Mouse (Mus musculus): Measurements from ENCODE around the gene Cald1.

Gene Cald1

DNA sequence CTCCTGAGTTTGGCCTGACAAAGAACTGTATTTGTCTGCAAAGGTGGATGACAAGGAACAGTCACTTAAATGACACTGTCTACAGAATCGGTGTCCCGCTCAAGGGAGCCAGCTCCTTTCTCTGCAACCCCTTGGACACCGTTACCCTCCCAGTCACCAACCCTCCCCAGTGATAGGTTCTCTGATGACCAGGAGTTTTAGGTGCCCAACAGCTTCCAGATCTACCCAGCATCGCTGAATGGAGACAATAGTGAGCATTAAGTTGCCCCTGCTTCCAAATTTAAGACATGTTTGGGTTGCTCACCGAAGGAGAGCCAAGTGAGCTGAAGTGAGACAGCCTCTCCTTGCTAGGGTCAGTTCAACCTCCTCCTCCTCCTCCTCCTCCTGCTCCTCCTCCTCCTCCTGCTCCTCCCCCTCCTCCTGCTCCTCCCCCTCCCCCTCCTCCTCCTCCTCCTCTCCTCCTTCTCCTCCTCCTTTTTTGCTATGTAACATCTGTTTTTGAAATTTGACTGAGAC lies 70.5 kb downstream of the Cald1 start:
- in situ Hi-C loops (cut with MboI, MseI) = no loop called here

DNA sequence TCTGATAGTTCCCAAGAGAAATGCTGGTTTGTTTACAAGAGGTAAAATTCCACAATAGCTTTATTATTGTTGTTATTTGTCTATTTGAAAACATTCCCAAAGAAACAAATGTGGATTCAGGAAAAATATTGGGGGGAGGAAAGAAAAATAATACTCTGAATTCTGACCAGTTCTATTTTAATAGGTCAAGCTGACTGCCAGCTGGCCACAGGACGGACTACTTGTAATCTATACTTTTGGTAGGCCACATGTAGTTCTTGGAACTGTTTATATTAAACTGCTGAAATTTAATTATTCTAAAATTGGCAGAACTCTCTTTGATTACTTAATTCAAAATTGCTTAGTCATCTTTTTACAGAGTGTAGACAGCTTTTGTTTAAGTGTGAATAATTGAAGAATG lies 73.1 kb downstream of the Cald1 start:
- in situ Hi-C loops (cut with MboI, MseI) = no loop called here

DNA sequence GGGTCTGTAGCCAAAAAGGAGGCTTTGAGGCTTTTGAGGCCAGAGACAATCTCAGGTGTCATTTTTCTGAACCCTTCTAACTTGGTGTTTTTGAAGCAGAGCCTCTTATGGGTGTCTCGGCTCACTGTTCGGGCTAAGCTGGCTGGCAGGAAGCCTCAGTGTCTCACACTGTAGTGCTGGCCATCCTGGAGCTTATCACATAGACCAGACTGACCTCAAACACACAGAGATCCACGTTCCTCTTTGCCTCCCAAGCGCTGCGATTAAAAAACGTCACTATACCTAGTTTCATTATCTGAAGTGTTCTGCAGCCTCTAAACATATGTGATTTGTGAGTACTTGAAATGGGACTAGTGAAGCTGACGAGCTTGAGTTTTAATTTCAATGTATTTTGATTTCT lies 76.1 kb downstream of the Cald1 start:
- in situ Hi-C loops (cut with MboI, MseI) = no loop called here

DNA sequence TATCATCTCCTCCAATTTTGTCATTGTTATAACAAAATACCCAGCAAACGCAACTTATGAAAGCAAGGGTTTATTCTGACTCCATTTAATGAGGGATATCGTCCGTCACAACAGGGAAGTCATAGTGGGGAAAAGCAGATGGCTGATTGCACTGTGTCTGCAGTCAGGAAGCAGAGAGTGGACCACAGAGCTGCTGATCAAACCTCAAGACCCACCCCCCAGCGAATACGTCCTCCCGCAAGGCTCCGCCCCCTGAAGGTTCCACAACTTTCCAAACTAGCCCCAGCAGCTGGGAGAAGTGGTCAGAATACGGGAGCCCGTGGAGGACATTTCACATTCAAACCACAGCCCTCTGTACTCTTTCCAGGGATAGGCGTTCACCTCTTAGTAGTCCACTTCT lies 76.6 kb downstream of the Cald1 start:
- in situ Hi-C loops (cut with MboI, MseI) = no loop called here

- in situ Hi-C loops (cut with MboI, MseI) = no loop called here
Observed at GRCm38 (mm10) chr6:34682126-34682525, 83.8 kb downstream of the Cald1 start.

DNA sequence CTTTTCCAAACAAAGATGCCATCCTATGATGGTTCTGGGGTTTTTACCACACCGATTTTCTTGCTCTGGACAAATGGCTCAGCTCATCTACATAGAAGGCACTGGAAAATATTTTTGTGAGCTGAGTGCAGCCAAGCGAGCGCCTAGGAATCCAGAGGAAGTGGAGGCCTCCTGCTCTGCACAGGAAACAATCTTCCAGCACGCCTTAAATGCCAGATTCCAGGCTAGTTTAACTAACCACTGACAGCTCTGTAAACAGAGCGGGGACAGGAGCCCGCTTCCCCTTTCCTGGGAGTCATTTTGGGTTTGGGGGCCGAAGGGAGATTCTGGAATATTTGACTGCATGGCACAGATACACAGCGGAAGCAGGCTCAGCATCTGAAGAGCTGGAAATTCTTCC lies 86.6 kb downstream of the Cald1 start:
- in situ Hi-C loops (cut with MboI, MseI) = no loop called here

GRCm38 (mm10) chr6:34688971-34689370 lies 90.7 kb downstream of the Cald1 start:
- in situ Hi-C loops (cut with MboI, MseI) = no loop called here

DNA sequence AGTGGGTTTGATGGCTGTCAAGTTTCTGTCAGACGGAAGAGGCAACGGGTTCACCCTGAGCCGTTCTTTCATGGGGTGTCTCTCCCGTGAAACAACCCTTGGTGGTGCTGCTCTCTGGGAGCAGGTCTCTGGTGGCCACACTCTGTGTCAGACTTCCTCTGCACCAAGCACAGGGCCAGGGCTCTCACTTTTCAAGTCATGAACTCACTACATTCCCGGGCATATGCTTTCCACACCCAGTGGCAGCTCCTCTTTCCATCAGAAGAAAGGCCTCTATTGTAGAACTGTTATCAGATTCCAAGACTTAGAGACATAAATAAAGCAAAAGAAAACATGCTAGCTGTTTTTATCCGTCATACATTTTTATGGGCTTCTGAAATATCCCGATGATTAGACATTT lies 93.1 kb downstream of the Cald1 start:
- in situ Hi-C loops (cut with MboI, MseI) = no loop called here

DNA sequence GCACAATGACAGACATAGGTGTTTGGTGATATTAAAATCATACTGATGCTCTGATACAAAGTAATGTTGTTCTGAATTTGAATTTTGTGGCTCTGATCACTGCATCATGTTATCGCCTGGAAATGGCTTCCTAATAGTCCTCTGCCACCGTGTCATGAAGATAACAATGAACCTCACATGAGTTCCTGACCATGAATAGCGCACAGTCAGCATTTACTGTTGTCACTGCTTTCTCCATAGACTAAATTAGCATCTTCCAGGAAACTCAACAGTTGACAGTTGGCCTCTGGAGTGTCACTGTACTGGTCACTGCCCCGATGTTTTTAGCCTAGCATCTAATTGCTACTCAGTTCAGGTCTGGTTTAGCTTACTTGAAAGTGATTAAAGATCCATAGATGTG lies 95.8 kb downstream of the Cald1 start:
- in situ Hi-C loops (cut with MboI, MseI) = no loop called here

GRCm38 (mm10) chr6:34703421-34704120 lies 105.3 kb downstream of the Cald1 start:
- in situ Hi-C loops (cut with MboI, MseI) = no loop called here

DNA sequence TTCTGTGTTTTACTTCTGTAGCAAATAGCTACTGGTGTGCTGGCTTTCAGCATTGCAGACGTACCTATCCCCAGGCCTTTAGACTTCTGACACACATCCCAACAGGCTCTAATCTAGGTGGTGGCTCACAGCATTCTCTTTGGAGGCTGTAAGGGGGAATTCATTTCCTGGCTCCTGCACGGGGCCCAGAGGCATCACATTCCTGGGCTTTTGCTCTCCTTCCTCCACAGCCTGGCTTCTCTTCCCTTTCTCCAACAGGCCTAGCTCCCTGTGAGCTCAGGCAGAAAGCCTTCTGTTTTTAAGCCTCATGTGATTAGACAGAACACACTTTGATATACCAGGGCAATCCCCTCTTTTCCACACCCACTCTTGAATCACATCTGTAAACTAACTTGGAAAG lies 109.2 kb downstream of the Cald1 start:
- in situ Hi-C loops (cut with MboI, MseI) = no loop called here

GRCm38 (mm10) chr6:34708650-34709265 lies 110.5 kb downstream of the Cald1 start:
- in situ Hi-C loops (cut with MboI, MseI) = no loop called here

DNA sequence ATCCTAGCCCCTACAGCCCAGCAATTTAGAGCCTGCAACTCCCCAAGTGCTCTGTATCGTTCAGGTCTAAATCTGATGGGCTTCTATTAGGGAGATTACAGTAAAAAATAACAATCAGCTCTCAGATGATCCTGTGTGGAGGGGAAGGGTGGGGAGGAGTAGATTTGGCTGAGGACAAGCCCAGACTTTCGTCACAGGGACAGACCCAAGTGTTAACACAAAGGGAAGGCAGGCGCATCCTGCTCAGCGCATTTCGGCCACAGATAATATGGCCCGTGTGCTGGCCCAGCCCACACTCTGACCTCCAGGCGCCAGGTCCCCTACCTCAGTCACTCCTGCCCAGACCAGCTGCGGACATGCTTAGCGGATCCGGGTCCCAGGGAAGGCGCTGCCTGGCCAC lies 111.0 kb downstream of the Cald1 start:
- in situ Hi-C loops (cut with MboI, MseI) = no loop called here

DNA sequence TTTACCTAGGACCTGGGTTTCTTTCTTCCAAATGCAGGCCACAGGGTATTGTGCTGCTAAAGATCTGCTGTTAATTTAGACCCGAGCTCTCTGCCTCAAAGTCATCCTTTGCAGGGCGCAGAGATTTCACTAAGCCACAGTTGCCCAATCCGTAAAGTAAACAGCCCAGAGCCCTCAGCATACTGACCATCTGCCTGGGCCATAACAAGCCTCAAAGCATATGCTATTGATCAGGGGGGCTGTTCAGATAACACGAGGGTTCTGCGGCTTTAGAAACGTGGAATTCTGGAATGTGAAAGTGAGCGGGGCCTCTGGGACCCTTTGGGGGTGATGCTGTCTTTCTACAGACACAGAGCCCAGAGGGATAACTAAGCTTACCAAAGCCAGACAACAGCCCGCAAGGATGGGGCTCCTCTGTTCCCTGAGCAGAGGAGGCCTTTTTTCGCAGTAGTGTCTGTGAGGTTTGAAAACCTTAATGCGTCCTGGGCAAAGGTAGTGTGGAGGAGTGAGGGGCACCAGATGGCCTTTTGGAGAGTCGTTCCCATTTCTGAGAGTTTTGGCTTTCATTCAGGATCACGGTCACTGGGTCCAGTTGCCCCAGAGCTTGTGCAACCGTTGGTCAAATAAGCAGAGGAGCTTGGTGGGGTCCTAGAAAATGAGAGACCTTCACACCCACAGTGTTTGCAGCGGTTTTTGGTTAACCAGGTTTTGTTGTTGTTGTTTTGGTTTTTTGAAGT lies 111.8 kb downstream of the Cald1 start:
- in situ Hi-C loops (cut with MboI, MseI) = no loop called here

DNA sequence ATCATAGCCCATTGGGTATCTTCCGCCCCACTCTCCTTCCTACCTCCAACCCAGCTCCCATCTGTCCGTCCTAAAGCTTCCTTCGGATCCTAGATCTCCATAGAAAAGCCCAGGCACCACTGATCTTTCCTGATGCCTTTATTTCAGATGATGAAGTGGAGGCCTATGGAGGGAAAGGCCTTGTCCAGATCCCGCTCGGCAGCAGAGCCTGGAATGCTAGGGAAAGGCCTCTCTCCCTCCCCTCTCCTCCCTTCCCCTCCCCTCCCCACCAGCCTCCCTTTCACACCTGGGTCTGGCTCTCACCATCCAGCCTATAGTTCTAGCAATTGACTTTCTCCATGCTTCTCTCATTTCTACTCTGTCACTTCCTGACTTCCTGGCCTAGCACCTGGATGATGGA lies 112.5 kb downstream of the Cald1 start:
- in situ Hi-C loops (cut with MboI, MseI) = no loop called here

- in situ Hi-C loops (cut with MboI, MseI) = no loop called here
Observed at GRCm38 (mm10) chr6:34711620-34712019, 113.3 kb downstream of the Cald1 start.

- in situ Hi-C loops (cut with MboI, MseI) = no loop called here
Observed at GRCm38 (mm10) chr6:34713169-34713568, 114.9 kb downstream of the Cald1 start.

DNA sequence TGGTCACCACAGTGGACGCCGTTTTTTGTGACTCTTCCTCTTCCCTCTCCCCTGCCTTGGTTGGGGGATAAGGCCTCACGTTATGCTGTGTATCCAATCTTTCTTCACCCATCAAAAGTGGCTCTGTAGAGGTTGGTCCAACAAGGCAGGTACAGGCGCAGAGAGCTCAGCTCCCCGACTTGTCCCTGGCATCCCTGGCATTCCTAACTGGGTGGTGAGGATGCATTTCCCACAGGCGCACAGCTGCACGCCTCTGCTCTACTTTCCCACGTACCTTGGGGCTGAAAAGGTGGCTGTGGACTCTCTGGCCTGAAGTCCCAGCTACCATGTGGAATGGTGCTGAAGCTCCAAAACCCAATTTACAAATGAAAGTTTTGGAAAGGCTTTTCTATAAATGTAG lies 115.5 kb downstream of the Cald1 start:
- in situ Hi-C loops (cut with MboI, MseI) = no loop called here

DNA sequence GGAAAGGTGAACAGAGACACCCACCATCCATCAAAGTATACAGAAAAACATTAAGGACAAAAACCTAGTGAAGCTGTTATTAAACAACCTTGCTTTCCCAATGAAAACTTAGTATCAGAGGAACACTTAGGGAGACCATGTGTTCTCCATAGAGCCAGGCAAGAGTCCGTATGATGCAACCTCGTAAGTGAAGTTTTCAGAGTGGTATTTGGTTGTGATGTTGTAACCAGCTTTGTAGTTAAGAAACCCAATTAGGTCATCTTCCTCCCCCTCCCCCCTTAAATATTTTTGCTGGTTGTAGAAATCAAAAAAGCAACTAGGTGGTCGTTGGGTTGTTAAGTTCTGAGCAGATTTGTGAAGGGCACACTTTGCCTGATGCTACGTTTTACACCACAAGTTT lies 116.3 kb downstream of the Cald1 start:
- in situ Hi-C loops (cut with MboI, MseI) = no loop called here

DNA sequence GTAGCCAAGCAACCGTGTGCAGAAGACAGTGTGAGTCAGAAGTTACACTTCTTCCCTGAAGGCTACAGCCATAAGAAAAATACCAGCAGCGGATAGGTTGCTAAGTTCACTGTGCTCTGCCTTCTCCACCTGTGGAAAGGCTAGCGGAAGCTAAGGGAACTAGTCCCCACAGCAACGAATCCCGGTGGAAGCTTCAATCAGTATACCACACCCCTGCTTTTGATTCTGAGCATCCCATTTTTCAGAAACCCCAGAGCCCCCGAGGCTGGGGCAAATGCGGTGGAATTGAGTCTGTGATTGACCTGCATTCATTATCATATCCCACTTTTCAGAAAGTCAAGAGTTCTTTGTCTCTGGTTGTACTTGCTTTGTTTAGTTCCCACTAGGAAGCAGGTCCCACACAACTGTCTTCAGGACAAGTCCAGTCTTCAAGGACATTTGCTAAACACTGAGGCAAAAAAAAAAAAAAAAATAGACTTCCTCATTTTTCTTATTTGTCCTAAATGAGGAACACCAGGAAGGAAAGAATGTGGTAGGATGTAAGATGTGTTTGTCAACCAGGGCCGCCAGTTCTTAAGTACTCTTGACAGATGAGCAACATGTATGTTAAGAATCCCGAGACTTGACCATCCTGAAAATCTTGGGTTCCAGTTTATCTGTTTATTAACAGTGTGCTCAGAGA lies 118.0 kb downstream of the Cald1 start:
- in situ Hi-C loops (cut with MboI, MseI) = no loop called here

DNA sequence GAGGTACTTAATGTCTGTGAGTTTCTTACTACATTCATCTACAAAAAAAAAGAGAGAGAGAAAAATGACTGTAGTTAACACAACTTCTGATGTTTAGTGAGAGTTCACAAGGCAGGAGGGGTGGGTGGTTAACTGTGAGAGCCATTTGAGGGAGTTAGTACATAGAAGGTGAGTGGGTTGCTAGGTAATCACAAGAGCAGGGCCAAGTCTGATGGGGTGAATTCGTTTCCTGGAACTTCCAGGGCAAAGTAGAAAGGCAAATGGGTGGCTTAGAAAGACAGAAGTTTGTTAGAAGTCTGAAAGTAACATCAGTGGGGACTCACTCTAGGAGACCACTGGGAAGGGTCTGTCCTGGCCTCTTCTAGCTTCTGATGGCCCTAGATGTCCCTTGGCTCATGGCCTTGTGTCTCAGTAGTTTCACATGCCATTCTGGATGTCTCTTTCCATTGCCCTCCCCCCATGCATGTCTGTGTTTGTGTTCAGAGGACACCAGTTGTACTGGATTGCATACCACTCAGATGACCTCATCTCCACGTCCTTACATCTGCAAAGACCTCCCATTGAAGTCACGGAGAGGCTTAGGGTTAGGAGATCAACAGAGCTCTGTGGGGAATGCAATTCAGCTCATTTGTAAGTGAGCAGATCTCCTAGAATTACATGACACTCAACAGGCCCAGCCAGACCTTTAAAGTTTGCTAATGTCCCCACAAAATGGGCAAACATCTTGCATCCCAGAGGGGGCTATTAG lies 118.8 kb downstream of the Cald1 start:
- in situ Hi-C loops (cut with MboI, MseI) = no loop called here

GRCm38 (mm10) chr6:34717651-34718050 lies 119.4 kb downstream of the Cald1 start:
- in situ Hi-C loops (cut with MboI, MseI) = no loop called here
